In the genomic region with DNA sequence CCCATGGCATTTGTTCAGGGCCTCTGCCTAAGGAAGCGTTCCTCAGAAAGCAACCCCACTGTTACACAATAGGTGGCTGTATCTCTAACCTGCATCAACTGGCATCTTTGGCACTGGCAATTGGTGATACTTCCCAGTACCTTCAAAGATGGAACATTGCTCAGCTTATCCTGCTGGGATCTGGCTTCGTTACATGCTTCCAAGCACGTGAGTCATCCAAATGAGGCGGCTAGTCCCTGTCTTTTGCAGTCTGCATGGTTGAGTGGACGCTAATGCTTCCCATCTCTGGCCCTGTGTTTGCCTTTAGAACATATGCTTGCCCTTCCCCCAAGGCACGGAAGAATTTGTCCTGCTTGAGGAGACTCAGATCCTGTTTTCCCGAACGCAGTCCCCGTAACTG, we compare ENCODE assay signal across 11 mouse cellular contexts.
DNase-seq lines count a peak whose midpoint lies in the region; ATAC-seq and TF ChIP-seq lines count a peak whose summit lies in the region.
"Had no signal": no experiment of that assay in that cellular context is flagged by ENCODE, and none has a peak within 500 bp of the region (broad histone marks: within the 10 kb centered on the region; RNA-seq: fewer than 3 reads in every experiment).

No protein-coding gene starts in this region.

- no peak overlapping the region for H3K9ac ChIP-seq in hindbrain, embryonic 16.5 days (ENCODE audit: low read depth, low read length)
- H3K9ac ChIP-seq in stomach, postnatal 0 days (ENCODE audit: low read length), result no peak overlapping the region
- H3K9ac ChIP-seq: liver, embryonic 12.5 days had no signal

- peak; percentile 9 for DNase-seq in kidney, postnatal 10 days
- DNase-seq in kidney, postnatal 14 days, result no peak
- peak; percentile 88 for DNase-seq in cerebellum, adult 11-12 months
- DNase-seq in cerebellum, postnatal 36 days, result peak; percentile 72 to 82
- DNase-seq in stomach, postnatal 0 days (ENCODE audit: low spot score), result no peak
- DNase-seq in left cerebral cortex, adult 9 months (ENCODE audit: low spot score in 2 of 2), result no peak
- DNase-seq: right cerebral cortex, postnatal 25 days had no signal

- H3K36me3 ChIP-seq in hindbrain, embryonic 16.5 days (ENCODE audit: control insufficient read depth, insufficient read depth, low read length), result no peaks in the 10 kb centered on the region
- H3K36me3 ChIP-seq in stomach, postnatal 0 days (ENCODE audit: control insufficient read depth, insufficient read depth, low read length), result no peaks in the 10 kb centered on the region
- H3K36me3 ChIP-seq: liver, embryonic 12.5 days had no signal

- TF ChIP-seq CTCF in stomach, postnatal 0 days (IDR thresholded peaks at IDR 0.05; ENCODE audit: low read depth), result no peak

- no peak overlapping the region for H3K27ac ChIP-seq in hindbrain, embryonic 16.5 days (ENCODE audit: low read depth, low read length)
- no peak overlapping the region for H3K27ac ChIP-seq in stomach, postnatal 0 days (replicated peaks)
- H3K27ac ChIP-seq: liver, embryonic 12.5 days had no signal

- H3K27me3 ChIP-seq in hindbrain, embryonic 16.5 days (replicated peaks; ENCODE audit: control insufficient read depth, insufficient read depth, low read length), result no peaks in the 10 kb centered on the region
- H3K27me3 ChIP-seq in stomach, postnatal 0 days (ENCODE audit: control insufficient read depth, insufficient read depth, low read length), result no peaks in the 10 kb centered on the region
- H3K27me3 ChIP-seq: liver, embryonic 12.5 days had no signal

- H3K9me3 ChIP-seq in hindbrain, embryonic 16.5 days (ENCODE audit: control insufficient read depth, low read length), result no peaks in the 10 kb centered on the region
- H3K9me3 ChIP-seq in stomach, postnatal 0 days (ENCODE audit: control insufficient read depth, low read length), result no peaks in the 10 kb centered on the region
- H3K9me3 ChIP-seq: liver, embryonic 12.5 days had no signal

- peak; percentile 87 for ATAC-seq in hindbrain, embryonic 16.5 days
- ATAC-seq in stomach, postnatal 0 days (ENCODE audit: low FRiP score, low TSS enrichment), result no peak
- ATAC-seq: inflammation-experienced regulatory T-cells, adult 6 months; liver, embryonic 12.5 days had no signal

- no peak overlapping the region for H3K4me2 ChIP-seq in hindbrain, embryonic 16.5 days (ENCODE audit: low read length)
- H3K4me2 ChIP-seq in stomach, postnatal 0 days (replicated peaks; ENCODE audit: low read depth), result no peak overlapping the region
- H3K4me2 ChIP-seq: heart, embryonic 11.5 days; liver, embryonic 12.5 days had no signal

- WGBS in hindbrain, embryonic 16.5 days, result 45% methylated on average over 9 of the region's 9 CpGs
- 63% methylated on average over 9 of the region's 9 CpGs for WGBS in stomach, postnatal 0 days

- no peak for TF ChIP-seq EP300 in stomach, postnatal 0 days (optimal IDR thresholded peaks at IDR 0.05)

- no peak overlapping the region for H3K4me3 ChIP-seq in hindbrain, embryonic 16.5 days (ENCODE audit: low read length)
- H3K4me3 ChIP-seq in stomach, postnatal 0 days (ENCODE audit: low read depth, low read length), result no peak overlapping the region
- H3K4me3 ChIP-seq: liver, embryonic 12.5 days had no signal

- peaks cover 6% of the 10 kb centered on the region for H3K4me1 ChIP-seq in hindbrain, embryonic 16.5 days (ENCODE audit: control insufficient read depth, insufficient read depth, low read depth, low read length)
- no peaks in the 10 kb centered on the region for H3K4me1 ChIP-seq in stomach, postnatal 0 days (replicated peaks; ENCODE audit: control insufficient read depth, insufficient read depth)
- H3K4me1 ChIP-seq: liver, embryonic 12.5 days had no signal

Comparison
In these comparisons a context has a peak if more than half of its experiments do, and no peak if none do; other contexts are left out.
1. DNase-seq: peak in kidney, postnatal 10 days (single experiment), cerebellum, adult 11-12 months (single experiment) and cerebellum, postnatal 36 days (2 of 2); none in kidney, postnatal 14 days (single experiment), stomach, postnatal 0 days (single experiment) and left cerebral cortex, adult 9 months (0 of 2).